Mouse (Mus musculus): Measurements from ENCODE around the gene Slc22a12.

DNA sequence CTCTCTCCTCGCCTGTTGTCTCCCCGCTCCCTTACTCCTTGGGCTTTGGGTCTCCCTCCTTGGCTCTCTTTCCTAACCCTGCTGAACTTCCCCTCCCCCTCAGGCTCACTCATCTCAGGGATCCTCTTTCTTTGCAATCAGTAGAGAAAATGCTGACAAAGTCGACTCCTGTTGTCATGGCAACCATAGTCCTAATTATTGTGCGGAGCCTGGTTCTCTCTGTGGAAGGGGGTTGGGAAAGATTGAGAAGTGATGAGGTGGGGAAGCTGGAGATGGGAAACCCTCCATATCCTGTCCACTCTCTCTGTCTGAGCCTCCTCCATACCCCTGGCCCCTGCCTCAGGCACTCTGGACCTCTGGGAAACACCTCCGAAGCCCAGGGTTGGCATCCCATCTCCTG is 24.2 kb downstream of the Slc22a12 start:
- no peak for TF ChIP-seq CTCF (IDR thresholded peaks at IDR 0.05; ENCODE audit: borderline replicate concordance, insufficient read depth, low read length)
- no peak for TF ChIP-seq POLR2A (IDR thresholded peaks at IDR 0.05; ENCODE audit: low read depth, low read length)

All from embryonic fibroblast, embryonic 13.5 days (primary cell).